Mouse (Mus musculus) cortical plate, adult 2 months (tissue): ENCODE measurements around the gene Olfr558.

ENCODE experiments used
- CTCF ChIP-seq: fragments of 200-500 bp; IDR thresholded peaks from 2 replicates; pipeline ENCODE4 v1.5.1; 2011; ENCODE audit warnings: mild to moderate bottlenecking, control low read depth, low read length; ENCODE audit not compliant: insufficient read depth; ENCODE audit errors: extremely low read depth
- POLR2A ChIP-seq: fragments of 200-500 bp; IDR thresholded peaks from 2 replicates; pipeline ENCODE4 v1.6.1; 2011; ENCODE audit warnings: mild to moderate bottlenecking, low read length, control low read depth; ENCODE audit not compliant: insufficient read depth; ENCODE audit errors: extremely low read depth

GRCm38 (mm10) chr7:102676225-102676624 is 25.8 kb upstream of the Olfr558 start:
- no peak for TF ChIP-seq CTCF
- TF ChIP-seq POLR2A: no peak
